Mouse (Mus musculus): ENCODE measurements around the gene Efna4.

- TF ChIP-seq CTCF (IDR thresholded peaks at IDR 0.05; ENCODE audit: low read depth) (no peak), EP300 (IDR thresholded peaks at IDR 0.05; ENCODE audit: low read depth) (no peak)
These were observed 12.2 kb upstream of the Efna4 start, which contains the start of gene Adam15 for GRCm38 (mm10) chr3:89349869-89350501.

Measured in liver, postnatal 0 days (tissue).